Mouse (Mus musculus) thymus, adult 2 months (tissue): ENCODE data around the gene Phf20. TPM values are rescaled to one million over a fixed set of nuclear protein-coding genes. Genes with fewer than 3 reads are reported as not detected.
"Not testable (repeated sequence)": the region's sequence is repeated elsewhere in the genome, so short reads cannot be mapped to it uniquely, and the experiment has no call there.

Experiments
- DNase-seq: peaks from one replicate; pipeline ENCODE4 v3.0.0; 2021
- H3K27ac ChIP-seq: fragments of 200-500 bp; 2 replicates; pipeline ENCODE4 v1.5.1; 2012; ENCODE audit warnings: low read length, control low read depth; ENCODE audit not compliant: control insufficient read depth, insufficient read depth
- H3K27me3 ChIP-seq: fragments of 200-500 bp; 2 replicates; pipeline ENCODE4 v1.6.1; 2012; ENCODE audit warnings: mild to moderate bottlenecking, low read length, moderate library complexity, mixed read lengths; ENCODE audit not compliant: control insufficient read depth, insufficient read depth
- H3K36me3 ChIP-seq: fragments of 200-500 bp; 2 replicates; pipeline ENCODE4 v1.6.1; 2012; ENCODE audit warnings: mild to moderate bottlenecking, low read length, moderate library complexity; ENCODE audit not compliant: control insufficient read depth, insufficient read depth
- H3K4me1 ChIP-seq: fragments of 200-500 bp; replicated peaks from 2 replicates; pipeline ENCODE4 v1.6.1; 2012; ENCODE audit warnings: low read length; ENCODE audit not compliant: control insufficient read depth, insufficient read depth
- H3K4me3 ChIP-seq: fragments of 200-500 bp; 2 replicates; pipeline ENCODE4 v1.5.1; 2012; ENCODE audit warnings: mild to moderate bottlenecking, low read length, control low read depth, moderate library complexity; ENCODE audit not compliant: control insufficient read depth, insufficient read depth
- CTCF ChIP-seq: fragments of 200-500 bp; IDR thresholded peaks from 2 replicates; pipeline ENCODE4 v1.5.1; 2012; ENCODE audit warnings: mild to moderate bottlenecking, control low read depth, low read length, moderate library complexity, borderline replicate concordance; ENCODE audit not compliant: control insufficient read depth, poor library complexity, insufficient read depth; ENCODE audit errors: extremely low read depth
- POLR2A ChIP-seq: fragments of 200-500 bp; IDR thresholded peaks from 2 replicates; pipeline ENCODE4 v1.6.1; 2012; ENCODE audit warnings: mild to moderate bottlenecking, low read length, control low read depth, moderate library complexity; ENCODE audit not compliant: control insufficient read depth, poor library complexity, insufficient read depth; ENCODE audit errors: extremely low read depth
- WGBS: fragments of 180-500 bp; shearing (Covaris S2); methylation state at CpG from one replicate; pipeline ENCODE4 v1.1.7; 2018; 5-methylcytosine and 5-hydroxymethylcytosine counted together
- polyA plus RNA-seq: library from polyadenylated mRNA; depleted of rRNA; stranded (reverse); fragments of >200 nt; gene quantifications from 2 replicates; pipeline ENCODE4 v1.2.3, GENCODE M21; 2012

Gene Phf20
- polyA plus RNA-seq, 1 experiment, result 23.1 TPM

- no peaks in the 10 kb centered on the region for H3K27me3 ChIP-seq
- DNase-seq, result no peak
- H3K27ac ChIP-seq, result no peak overlapping the region
- no peaks in the 10 kb centered on the region for H3K4me1 ChIP-seq
- H3K4me3 ChIP-seq, result no peak overlapping the region
- WGBS, result 98% methylated on average over 1 of the region's 1 CpGs
- H3K36me3 ChIP-seq, result peaks cover 22% of the 10 kb centered on the region
- TF ChIP-seq CTCF (no peak), POLR2A (no peak)
These were observed 31.4 kb downstream of the Phf20 start for GRCm38 (mm10) chr2:156227689-156228088.

- no peaks in the 10 kb centered on the region for H3K27me3 ChIP-seq
- no peak for TF ChIP-seq CTCF
- no peak for TF ChIP-seq POLR2A
- peaks cover 12% of the 10 kb centered on the region; the same call in 1 of the 2 replicates for H3K36me3 ChIP-seq
- DNase-seq, result no peak
- no peak overlapping the region for H3K27ac ChIP-seq
- WGBS, result 94% methylated on average over 1 of the region's 1 CpGs
- no peak overlapping the region for H3K4me3 ChIP-seq
- no peaks in the 10 kb centered on the region for H3K4me1 ChIP-seq
These were observed 32.9 kb downstream of the Phf20 start for GRCm38 (mm10) chr2:156229171-156229570.

- Histone ChIP-seq H3K27me3 (no peaks in the 10 kb centered on the region), H3K4me3 (no peak overlapping the region), H3K36me3 (no peaks in the 10 kb centered on the region), H3K27ac (no peak overlapping the region), H3K4me1 (no peaks in the 10 kb centered on the region)
- TF ChIP-seq CTCF (no peak), POLR2A (no peak)
- no peak for DNase-seq
These were observed 35.1 kb downstream of the Phf20 start for GRCm38 (mm10) chr2:156231340-156231739.

GRCm38 (mm10) chr2:156233275-156233948, 37.1 kb downstream of the Phf20 start:
- no peak for DNase-seq
- TF ChIP-seq POLR2A, result no peak
- no peak for TF ChIP-seq CTCF
- Histone ChIP-seq H3K4me1 (no peaks in the 10 kb centered on the region), H3K36me3 (no peaks in the 10 kb centered on the region), H3K4me3 (no peak overlapping the region), H3K27ac (no peak overlapping the region), H3K27me3 (no peaks in the 10 kb centered on the region)
- WGBS, result 90% methylated on average over 3 of the region's 3 CpGs

GRCm38 (mm10) chr2:156234016-156234415, 37.8 kb downstream of the Phf20 start:
- not testable (repeated sequence) for H3K4me1 ChIP-seq, DNase-seq, H3K27me3 ChIP-seq, H3K36me3 ChIP-seq, H3K27ac ChIP-seq, H3K4me3 ChIP-seq
- 96% methylated on average over 2 of the region's 2 CpGs for WGBS

GRCm38 (mm10) chr2:156235847-156236246, 39.6 kb downstream of the Phf20 start:
- Histone ChIP-seq H3K27ac (no peak overlapping the region), H3K4me3 (no peak overlapping the region), H3K36me3 (peaks cover 4% of the 10 kb centered on the region), H3K27me3 (no peaks in the 10 kb centered on the region), H3K4me1 (no peaks in the 10 kb centered on the region)
- WGBS, result 96% methylated on average over 4 of the region's 4 CpGs
- no peak for DNase-seq
- TF ChIP-seq POLR2A (no peak), CTCF (no peak)

GRCm38 (mm10) chr2:156241662-156242061, 45.4 kb downstream of the Phf20 start:
- Histone ChIP-seq H3K27me3 (no peaks in the 10 kb centered on the region), H3K4me3 (no peak overlapping the region), H3K4me1 (no peaks in the 10 kb centered on the region), H3K36me3 (peaks cover 9% of the 10 kb centered on the region), H3K27ac (no peak overlapping the region)
- DNase-seq, result no peak
- TF ChIP-seq CTCF, result no peak
- no peak for TF ChIP-seq POLR2A
- 97% methylated on average over 2 of the region's 2 CpGs for WGBS
